Mouse (Mus musculus) brain, embryonic 14.5 days (tissue): ENCODE results near the gene Tnfrsf13c.

Experiments used
- CTCF ChIP-seq: fragments of 200-500 bp; IDR thresholded peaks from 2 replicates; pipeline ENCODE4 v1.5.1; 2012; ENCODE audit warnings: inconsistent platforms, mild to moderate bottlenecking, moderate library complexity, borderline replicate concordance; ENCODE audit not compliant: insufficient read depth, insufficient read length; ENCODE audit errors: extremely low read depth
- POLR2A ChIP-seq: fragments of 200-500 bp; IDR thresholded peaks from 2 replicates; pipeline ENCODE4 v1.6.1; 2012; ENCODE audit warnings: mild to moderate bottlenecking, inconsistent platforms, borderline replicate concordance; ENCODE audit not compliant: poor library complexity, insufficient read depth, insufficient read length, severe bottlenecking; ENCODE audit errors: extremely low read depth

GRCm38 (mm10) chr15:82203090-82203489 lies 21.1 kb downstream of the Tnfrsf13c start:
- no peak for TF ChIP-seq CTCF
- TF ChIP-seq POLR2A, result no peak
